Mouse (Mus musculus) layer of hippocampus, postnatal 14 days (tissue): ENCODE data around the gene Olfr480. TPM values are rescaled to one million over a fixed set of nuclear protein-coding genes. Genes with fewer than 3 reads are reported as not detected.

ENCODE experiments used
- DNase-seq, 2 experiments: peaks; one replicate each; pipeline ENCODE4 v3.0.0; 2021 to 2022; ENCODE audit warnings: low spot score in 2 of 2, mixed read lengths in 1 of 2
- long read RNA-seq, 2 experiments: library from polyadenylated mRNA; stranded (forward); transcript quantifications; one replicate each; pipeline ENCODE4 v2.0.0; 2021
- total RNA-seq, 2 experiments: library from RNA; stranded (reverse); gene quantifications; 2 replicates each; pipeline ENCODE4 v1.2.3; 2021

Gene Olfr480
- not detected for total RNA-seq
- long read RNA-seq, experiment 1 = 0 reads
- long read RNA-seq, experiment 2 = 0 reads

GRCm38 (mm10) chr7:108067246-108067645 lies at the start of gene Olfr480:
Gene Olfr480, minus strand, starts transcription at chr7:108067346.
- DNase-seq = no peak

GRCm38 (mm10) chr7:108100549-108100948 lies 33.4 kb upstream of the Olfr480 start, which contains the start of gene Olfr483:
Gene Olfr483, plus strand, starts transcription at chr7:108100849.
- no peak for DNase-seq

GRCm38 (mm10) chr7:108097486-108097885 lies 30.3 kb upstream of the Olfr480 start, which contains the start of gene Olfr482:
Gene Olfr482, minus strand, starts transcription at chr7:108097586.
- DNase-seq = no peak

DNA sequence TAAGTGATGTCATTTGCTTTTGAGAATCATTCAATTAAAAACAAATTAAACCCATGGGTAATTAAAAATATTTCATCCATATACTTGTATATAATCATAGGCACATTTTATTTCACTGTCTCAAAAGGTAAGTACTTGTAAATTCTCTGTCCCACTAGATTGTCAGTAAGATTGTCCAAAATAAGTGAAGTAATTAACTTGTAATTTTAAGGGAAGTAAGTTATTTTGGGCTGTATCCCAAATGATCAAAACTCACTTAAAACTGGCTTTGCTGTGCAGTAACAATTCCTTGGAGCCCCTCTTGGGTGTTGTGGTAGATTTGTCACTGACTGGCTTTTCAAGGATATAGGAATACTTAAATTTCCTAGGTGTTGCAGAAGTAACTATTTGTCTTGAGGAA lies 12.4 kb upstream of the Olfr480 start, which contains the start of gene Olfr481:
Olfr481 (plus strand) TSS at position 301 of the 400 bp plus-strand sequence.
- DNase-seq = no peak

DNA sequence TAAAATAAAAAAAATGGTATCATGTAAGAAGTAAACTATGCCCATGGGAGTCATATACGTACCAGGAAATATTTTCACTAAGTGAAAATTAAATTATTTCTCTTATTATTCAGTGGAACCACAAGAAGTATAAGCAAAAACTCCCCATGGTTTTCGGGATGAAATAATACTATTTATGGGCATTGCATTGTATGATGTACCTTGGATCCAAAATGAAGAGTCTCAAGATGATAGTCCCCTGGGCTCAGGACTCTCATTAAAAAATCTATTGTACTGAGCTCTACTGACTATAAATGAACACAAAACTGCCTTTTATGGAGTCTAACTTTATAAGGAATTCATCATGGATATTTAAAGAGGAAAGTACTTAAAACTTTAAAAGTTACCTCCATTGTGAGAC lies 16.8 kb downstream of the Olfr480 start, which contains the start of gene Olfr479:
Olfr479 (plus strand) TSS at position 301 of the 400 bp plus-strand sequence.
- DNase-seq = no peak

DNA sequence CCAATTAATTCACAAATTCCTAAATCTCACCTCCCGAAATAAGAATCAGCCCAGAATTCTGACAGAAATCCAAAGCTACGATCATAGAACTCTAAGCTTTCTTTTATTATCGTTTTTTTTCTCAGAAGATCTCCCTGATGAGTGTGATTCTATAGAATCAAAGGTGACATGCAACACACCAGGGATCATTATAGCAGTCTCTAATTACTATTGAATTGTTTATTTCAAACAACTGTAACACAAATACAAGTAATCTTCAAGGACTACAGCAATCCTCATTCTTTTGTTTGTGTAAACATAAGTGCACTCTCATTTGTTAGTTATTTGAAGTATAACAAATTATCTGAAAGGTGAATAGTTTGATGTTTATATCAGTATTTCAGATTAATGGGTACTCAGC lies 33.3 kb downstream of the Olfr480 start, which contains the start of gene Olfr478:
Olfr478 (minus strand) TSS at position 101 of the 400 bp plus-strand sequence.
- no peak for DNase-seq

Other genes starting within 250 kb of the Olfr480 start
- not detected for gene Olfr469, start 241.8 kb downstream of the Olfr480 start, total RNA-seq
- not detected for gene Olfr470, start 219.9 kb downstream of the Olfr480 start, total RNA-seq
- not detected for gene Olfr472, start 169.4 kb downstream of the Olfr480 start, total RNA-seq
- gene Olfr473, start 136.9 kb downstream of the Olfr480 start, total RNA-seq = not detected
- not detected for gene Olfr474, start 112.7 kb downstream of the Olfr480 start, total RNA-seq
- not detected for gene Olfr476, start 102.5 kb downstream of the Olfr480 start, total RNA-seq
- gene Olfr477, start 80.7 kb downstream of the Olfr480 start, total RNA-seq = not detected
- gene Olfr478, start 33.4 kb downstream of the Olfr480 start, total RNA-seq = not detected
- not detected for gene Olfr479, start 16.7 kb downstream of the Olfr480 start, total RNA-seq
- gene Olfr481, start 12.5 kb upstream of the Olfr480 start, total RNA-seq = not detected
- gene Olfr482, start 30.2 kb upstream of the Olfr480 start, total RNA-seq = 1 to 10 TPM; 1.9 to 2.2 TPM
- gene Olfr483, start 33.5 kb upstream of the Olfr480 start, total RNA-seq = not detected
- not detected for gene Olfr484, start 60.1 kb upstream of the Olfr480 start, total RNA-seq
- gene Olfr485, start 92.5 kb upstream of the Olfr480 start, total RNA-seq = not detected
- not detected for gene Olfr486, start 105.4 kb upstream of the Olfr480 start, total RNA-seq
- gene Olfr487, start 147.3 kb upstream of the Olfr480 start, total RNA-seq = not detected
- gene Olfr488, start 191.0 kb upstream of the Olfr480 start, total RNA-seq = not detected
- gene Olfr490, start 221.6 kb upstream of the Olfr480 start, total RNA-seq = not detected
- not detected for gene Olfr491, start 246.1 kb upstream of the Olfr480 start, total RNA-seq